Mouse (Mus musculus) heart, postnatal 0 days (tissue): ENCODE data around the gene Pcbp2. TPM values are rescaled to one million over a fixed set of nuclear protein-coding genes. Genes with fewer than 3 reads are reported as not detected.

Experiments
- ATAC-seq: fragments of 200-750 bp; cut with Nextera tagmentation; 2 replicates; pipeline ENCODE4 v1.8.0; 2017; ENCODE audit warnings: low read depth, moderate number of reproducible peaks, moderate library complexity; ENCODE audit not compliant: insufficient read depth
- DNase-seq: peaks from one replicate; pipeline ENCODE4 v3.0.0-alpha.2; 2016; ENCODE audit warnings: low spot score
- H3K27ac ChIP-seq: fragments of 300-500 bp; sonication (generic); 2 replicates; pipeline ENCODE4 v1.5.1; 2014; ENCODE audit warnings: low read depth, mild to moderate bottlenecking
- H3K27me3 ChIP-seq: fragments of 300-500 bp; sonication (generic); 2 replicates; pipeline ENCODE4 v1.6.1; 2014; ENCODE audit warnings: low read length, mixed read lengths; ENCODE audit not compliant: control insufficient read depth, insufficient read depth
- H3K36me3 ChIP-seq: fragments of 300-500 bp; sonication (generic); replicated peaks from 2 replicates; pipeline ENCODE4 v1.6.1; 2014; ENCODE audit warnings: low read length, mixed read lengths; ENCODE audit not compliant: control insufficient read depth, insufficient read depth
- H3K4me1 ChIP-seq: fragments of 300-500 bp; sonication (generic); 2 replicates; pipeline ENCODE4 v1.6.1; 2014; ENCODE audit warnings: antibody characterized with exemption; ENCODE audit not compliant: control insufficient read depth, insufficient read depth
- H3K4me2 ChIP-seq: fragments of 300-500 bp; sonication (generic); 2 replicates; pipeline ENCODE4 v1.6.1; 2014; ENCODE audit warnings: low read depth, mild to moderate bottlenecking, low read length, moderate library complexity
- H3K4me3 ChIP-seq: fragments of 300-500 bp; sonication (generic); 2 replicates; pipeline ENCODE4 v1.5.1; 2014; ENCODE audit warnings: low read depth, low read length
- H3K9ac ChIP-seq: fragments of 300-500 bp; sonication (generic); replicated peaks from 2 replicates; pipeline ENCODE4 v1.6.1; 2014; ENCODE audit warnings: low read depth, low read length, mixed read lengths
- H3K9me3 ChIP-seq: fragments of 300-500 bp; sonication (generic); replicated peaks from 2 replicates; pipeline ENCODE4 v1.6.1; 2016; ENCODE audit warnings: low read length; ENCODE audit not compliant: control insufficient read depth
- CTCF ChIP-seq: IDR thresholded peaks from 2 replicates; pipeline ENCODE4 v1.5.1; 2016; ENCODE audit warnings: antibody characterized with exemption, control low read depth, low read depth
- EP300 ChIP-seq: IDR thresholded peaks from 2 replicates; pipeline ENCODE4 v1.6.1; 2016; ENCODE audit warnings: antibody characterized with exemption, low read depth
- WGBS: fragments of 180-500 bp; shearing (Covaris S2); extraction: QIAGEN DNeasy Blood & Tissue Kit; methylation state at CpG from one replicate; pipeline ENCODE4 v1.1.7; 2014; 5-methylcytosine and 5-hydroxymethylcytosine counted together
- polyA plus RNA-seq: library from polyadenylated mRNA; unstranded; fragments of >200 nt; fragmentation: Nextera tagmentation; extraction: Ambion mirVana; gene quantifications from 2 replicates; pipeline ENCODE4 v1.2.1, GENCODE M21; 2015
- total RNA-seq: library from RNA; depleted of rRNA; stranded (reverse); fragments of >200 nt; gene quantifications from 2 replicates; pipeline ENCODE4 v1.2.3, GENCODE M21; 2014; ENCODE audit warnings: low replicate concordance

The Pcbp2 gene
- total and polyA plus RNA-seq, 2 experiments from 2014 or later = 118 to 221 TPM

- Histone ChIP-seq H3K27me3 (no peaks in the 10 kb centered on the region), H3K36me3 (peaks cover 85% of the 10 kb centered on the region), H3K27ac (no peak overlapping the region), H3K4me3 (no peak overlapping the region), H3K9ac (no peak overlapping the region), H3K4me1 (no peaks in the 10 kb centered on the region), H3K4me2 (no peak overlapping the region), H3K9me3 (no peaks in the 10 kb centered on the region)
- DNase-seq = no peak
- 80% methylated on average over 1 of the region's 1 CpGs for WGBS
- no peak for TF ChIP-seq CTCF
- no peak for TF ChIP-seq EP300
- no peak for ATAC-seq
These were observed 38.3 kb upstream of the Pcbp2 start for GRCm38 (mm10) chr15:102432046-102432445.

DNA sequence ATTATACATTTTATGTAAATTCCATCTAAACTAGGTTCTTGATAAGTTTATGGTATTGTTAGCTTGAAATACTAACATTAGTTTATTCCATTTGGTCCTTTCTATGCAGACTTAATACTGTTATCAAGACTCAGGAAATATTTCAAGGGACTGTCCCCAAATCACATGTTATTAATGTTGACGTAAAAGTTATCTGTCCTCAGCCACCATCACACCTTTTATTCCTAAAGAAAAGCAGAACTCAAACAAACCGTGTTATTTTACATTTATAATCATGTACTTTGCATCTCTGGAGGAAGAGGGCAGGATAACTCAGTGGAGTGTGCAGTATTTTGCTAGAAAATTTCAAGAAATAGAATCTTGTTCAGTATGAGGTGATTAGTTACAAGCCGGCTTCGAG is 37.2 kb upstream of the Pcbp2 start:
- H3K9ac ChIP-seq = no peak overlapping the region
- no peak overlapping the region for H3K4me2 ChIP-seq
- TF ChIP-seq EP300 = no peak
- no peak for TF ChIP-seq CTCF
- no peaks in the 10 kb centered on the region for H3K4me1 ChIP-seq
- 90% methylated on average over 4 of the region's 4 CpGs for WGBS
- H3K36me3 ChIP-seq = peaks cover 76% of the 10 kb centered on the region
- no peaks in the 10 kb centered on the region for H3K27me3 ChIP-seq
- no peak overlapping the region for H3K4me3 ChIP-seq
- DNase-seq = no peak
- H3K9me3 ChIP-seq = no peaks in the 10 kb centered on the region
- no peak overlapping the region for H3K27ac ChIP-seq
- ATAC-seq = no peak

- Histone ChIP-seq H3K9ac (no peak overlapping the region), H3K4me2 (no peak overlapping the region), H3K36me3 (no peaks in the 10 kb centered on the region), H3K27me3 (no peaks in the 10 kb centered on the region), H3K9me3 (no peaks in the 10 kb centered on the region), H3K4me1 (no peaks in the 10 kb centered on the region), H3K4me3 (no peak overlapping the region), H3K27ac (no peak overlapping the region)
- peak; percentile 78 for TF ChIP-seq CTCF
- TF ChIP-seq EP300 = no peak
- DNase-seq = peak; percentile 69
- WGBS = 46% methylated on average over 2 of the region's 2 CpGs
- peak; percentile 58; the same call in 1 of the 2 replicates for ATAC-seq
These were observed 27.8 kb upstream of the Pcbp2 start for GRCm38 (mm10) chr15:102442490-102442889.

DNA sequence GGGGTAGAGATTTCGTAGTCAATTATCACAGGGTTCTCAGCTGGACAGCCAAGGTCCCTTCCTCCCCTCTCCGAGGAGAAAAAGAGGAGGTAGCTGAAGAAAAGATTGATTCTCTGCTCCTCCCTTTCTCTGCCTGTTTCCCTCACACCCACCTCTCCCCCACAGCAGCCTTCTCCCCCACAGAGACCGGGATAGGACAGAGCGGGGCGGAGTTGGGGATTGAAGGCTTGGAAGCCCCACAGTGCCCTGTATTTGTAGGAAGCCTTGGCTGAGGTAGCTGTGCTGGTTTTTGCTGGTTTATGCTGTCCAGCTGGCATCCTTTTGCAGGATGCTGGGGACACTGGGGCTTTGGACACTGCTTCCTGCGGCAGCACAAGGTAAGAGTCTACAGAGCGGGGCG is 25.2 kb upstream of the Pcbp2 start, which contains the start of gene Amhr2:
TSS of gene Amhr2 (plus strand) at position 222 of the 400 bp plus-strand sequence.
- no peak within 1 kb of the TSS for H3K27ac ChIP-seq
- TF ChIP-seq EP300 = no peak
- no peak for TF ChIP-seq CTCF
- 65% methylated on average over 8 of the region's 8 CpGs for WGBS
- no peaks in the 10 kb centered on the region for H3K36me3 ChIP-seq
- 0 out of 2 replicates have a peak within 1 kb of the TSS, but pooled peaks have one; percentile 6 for H3K9ac ChIP-seq
- H3K4me1 ChIP-seq = no peaks in the 10 kb centered on the region
- ATAC-seq (no peak), DNase-seq (no peak)
- H3K27me3 ChIP-seq = no peaks in the 10 kb centered on the region
- H3K4me3 ChIP-seq = no peak within 1 kb of the TSS
- no peak within 1 kb of the TSS for H3K4me2 ChIP-seq
- H3K9me3 ChIP-seq = no peaks in the 10 kb centered on the region

GRCm38 (mm10) chr15:102446448-102446847 is 23.9 kb upstream of the Pcbp2 start:
- Histone ChIP-seq H3K4me2 (no peak overlapping the region), H3K27me3 (no peaks in the 10 kb centered on the region), H3K4me1 (no peaks in the 10 kb centered on the region), H3K36me3 (no peaks in the 10 kb centered on the region), H3K27ac (no peak overlapping the region), H3K9ac (no peak overlapping the region), H3K9me3 (no peaks in the 10 kb centered on the region), H3K4me3 (no peak overlapping the region)
- ATAC-seq (no peak), DNase-seq (no peak)
- TF ChIP-seq EP300 (no peak), CTCF (no peak)
- 11% methylated on average over 5 of the region's 6 CpGs for WGBS

DNA sequence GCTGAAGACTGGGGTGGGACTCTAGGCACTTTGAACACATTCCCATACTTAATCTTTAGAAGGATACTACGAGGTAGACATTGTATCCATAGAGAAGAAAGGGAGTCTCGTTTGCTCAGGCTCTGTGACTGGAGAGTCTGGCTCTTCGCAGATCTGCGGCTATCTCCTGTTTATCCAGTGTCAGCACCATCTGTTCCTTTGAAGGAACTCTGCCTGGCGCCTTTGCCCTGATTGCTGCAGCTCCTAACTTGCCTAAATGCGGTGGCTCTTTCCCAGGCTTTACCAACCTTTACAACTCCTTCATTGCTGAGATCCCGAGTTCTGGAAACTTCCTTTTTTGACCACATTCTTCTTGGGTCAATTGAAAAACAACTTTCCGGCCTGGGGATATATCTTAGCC is 21.0 kb upstream of the Pcbp2 start:
- Histone ChIP-seq H3K27ac (no peak overlapping the region), H3K36me3 (no peaks in the 10 kb centered on the region), H3K4me1 (no peaks in the 10 kb centered on the region), H3K9me3 (no peaks in the 10 kb centered on the region), H3K4me3 (no peak overlapping the region), H3K9ac (no peak overlapping the region), H3K4me2 (no peak overlapping the region), H3K27me3 (no peaks in the 10 kb centered on the region)
- 38% methylated on average over 8 of the region's 8 CpGs for WGBS
- TF ChIP-seq EP300 (no peak), CTCF (no peak)
- DNase-seq (no peak), ATAC-seq (no peak)
